Mouse (Mus musculus) kidney, embryonic 14.5 days (tissue): ENCODE measurements at regions not wholly inside any gene's neighbourhood (a gene's known extent, or its start where the extent isn't known, plus 50 kb on each side); places are given as distances from the start of the nearest gene placed in this dataset.

Experiments used
- ATAC-seq: fragments of 200-750 bp; cut with Nextera tagmentation; 2 replicates; pipeline ENCODE4 v1.8.0; 2017; ENCODE audit warnings: moderate number of reproducible peaks, mild to moderate bottlenecking, moderate TSS enrichment, moderate library complexity; ENCODE audit not compliant: low FRiP score, low TSS enrichment
- H3K27ac ChIP-seq: fragments of 300-500 bp; sonication (generic); 2 replicates; pipeline ENCODE4 v1.5.1; 2014; ENCODE audit warnings: low read depth, mild to moderate bottlenecking, low read length, moderate library complexity, mixed read lengths
- H3K27me3 ChIP-seq: fragments of 300-500 bp; sonication (generic); 2 replicates; pipeline ENCODE4 v1.6.1; 2014; ENCODE audit warnings: mild to moderate bottlenecking, low read length; ENCODE audit not compliant: control insufficient read depth, insufficient read depth
- H3K36me3 ChIP-seq: fragments of 300-500 bp; sonication (generic); 2 replicates; pipeline ENCODE4 v1.6.1; 2014; ENCODE audit warnings: low read length, mixed read lengths; ENCODE audit not compliant: control insufficient read depth, insufficient read depth
- H3K4me1 ChIP-seq: fragments of 300-500 bp; sonication (generic); 2 replicates; pipeline ENCODE4 v1.6.1; 2014; ENCODE audit warnings: low read length, mixed read lengths; ENCODE audit not compliant: control insufficient read depth, insufficient read depth
- H3K4me2 ChIP-seq: fragments of 300-500 bp; sonication (generic); replicated peaks from 2 replicates; pipeline ENCODE4 v1.6.1; 2014; ENCODE audit warnings: low read depth, mild to moderate bottlenecking, low read length
- H3K4me3 ChIP-seq: fragments of 300-500 bp; sonication (generic); 2 replicates; pipeline ENCODE4 v1.5.1; 2014; ENCODE audit warnings: mild to moderate bottlenecking, low read length
- H3K9ac ChIP-seq: fragments of 300-500 bp; sonication (generic); 2 replicates; pipeline ENCODE4 v1.6.1; 2014; ENCODE audit warnings: low read depth, mild to moderate bottlenecking, low read length, moderate library complexity
- H3K9me3 ChIP-seq: fragments of 300-500 bp; sonication (generic); 2 replicates; pipeline ENCODE4 v1.6.1; 2016; ENCODE audit warnings: low read length; ENCODE audit not compliant: control insufficient read depth
- WGBS: fragments of 180-500 bp; shearing (Covaris S2); extraction: QIAGEN DNeasy Blood & Tissue Kit; methylation state at CpG from one replicate; pipeline ENCODE4 v1.1.7; 2014; 5-methylcytosine and 5-hydroxymethylcytosine counted together

DNA sequence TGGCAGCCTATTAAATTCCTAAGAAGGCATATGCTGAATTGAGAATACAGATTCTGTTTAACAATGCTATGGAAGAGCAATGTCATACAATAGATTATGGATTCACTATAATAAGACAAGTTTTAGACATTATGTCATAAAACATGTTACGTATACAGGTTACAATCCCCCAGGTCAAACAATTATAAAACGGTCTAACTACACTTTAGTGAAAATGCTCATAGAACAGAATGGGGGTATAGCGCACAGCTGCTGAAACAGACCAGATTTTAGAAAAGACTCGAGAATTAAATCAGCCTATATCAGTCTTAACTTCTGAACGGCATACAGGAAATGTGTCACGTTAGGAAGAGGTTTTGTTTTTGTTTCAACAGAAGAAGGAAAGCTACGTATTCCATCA lies 660.5 kb upstream of the Sel1l start:
- no peak overlapping the region for H3K4me2 ChIP-seq
- no peaks in the 10 kb centered on the region for H3K36me3 ChIP-seq
- no peak overlapping the region for H3K9ac ChIP-seq
- no peak overlapping the region for H3K4me3 ChIP-seq
- 76% methylated on average over 7 of the region's 7 CpGs for WGBS
- H3K27me3 ChIP-seq, result no peaks in the 10 kb centered on the region
- no peak overlapping the region for H3K27ac ChIP-seq
- ATAC-seq, result no peak
- no peaks in the 10 kb centered on the region for H3K9me3 ChIP-seq
- H3K4me1 ChIP-seq, result no peaks in the 10 kb centered on the region

DNA sequence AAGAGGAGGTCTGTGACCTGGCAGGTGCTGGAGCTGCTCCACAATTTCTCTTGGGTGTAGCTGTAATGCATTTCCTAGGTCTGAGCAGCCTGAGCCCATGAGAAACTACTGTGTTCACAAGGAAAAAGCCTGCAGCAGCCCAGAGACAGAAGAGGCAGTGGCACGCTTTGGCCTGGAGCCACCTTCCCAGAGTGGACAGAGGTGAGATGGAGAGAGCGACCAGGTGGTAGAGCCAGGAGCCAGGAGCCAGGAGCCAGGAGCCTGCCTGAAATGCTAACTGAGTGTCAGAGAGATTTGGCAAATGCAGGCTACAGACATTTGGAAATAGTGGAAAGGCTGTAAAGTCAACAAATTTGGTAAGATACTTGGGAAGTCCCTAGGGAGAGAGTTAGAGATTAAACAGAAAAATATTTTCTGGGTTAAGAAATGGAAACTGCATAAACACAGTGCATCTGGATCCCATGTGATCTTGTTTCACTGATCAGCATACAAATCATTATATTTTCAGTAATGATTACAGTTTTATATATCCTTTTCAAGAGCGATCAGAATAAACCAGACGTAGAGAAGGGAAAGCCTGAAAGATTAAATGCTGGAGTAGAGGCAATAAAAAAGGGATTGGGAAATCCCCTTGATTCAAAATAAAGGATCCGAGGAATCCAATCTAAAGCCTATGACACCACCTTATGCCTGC lies 660.0 kb upstream of the Sel1l start:
- 85% methylated on average over 5 of the region's 5 CpGs for WGBS
- Histone ChIP-seq H3K9ac (no peak overlapping the region), H3K27ac (no peak overlapping the region), H3K36me3 (no peaks in the 10 kb centered on the region), H3K9me3 (no peaks in the 10 kb centered on the region), H3K4me3 (no peak overlapping the region), H3K27me3 (no peaks in the 10 kb centered on the region), H3K4me1 (no peaks in the 10 kb centered on the region), H3K4me2 (no peak overlapping the region)
- ATAC-seq, result no peak

DNA sequence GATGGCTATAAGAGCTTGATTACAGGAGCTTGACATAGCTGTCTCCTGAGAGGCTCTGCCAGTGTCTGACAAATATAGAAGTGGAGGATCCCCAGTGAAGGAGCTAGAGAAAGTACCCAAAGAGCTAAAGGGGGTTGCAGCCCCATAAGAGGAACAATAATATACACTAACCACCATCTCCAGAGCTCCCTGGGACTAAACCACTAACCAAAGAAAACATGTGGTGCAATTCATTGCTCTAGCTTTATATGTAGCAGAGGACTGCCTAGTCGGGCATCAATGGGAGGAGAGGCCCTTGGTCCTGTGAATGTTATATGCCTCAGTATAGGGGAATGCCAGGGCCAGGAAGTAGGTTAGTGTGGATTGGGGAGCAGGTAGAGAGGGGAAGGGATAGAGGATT lies 635.0 kb upstream of the Sel1l start:
- no peaks in the 10 kb centered on the region for H3K27me3 ChIP-seq
- H3K4me3 ChIP-seq, result no peak overlapping the region
- H3K9ac ChIP-seq, result no peak overlapping the region
- H3K36me3 ChIP-seq, result no peaks in the 10 kb centered on the region
- H3K4me1 ChIP-seq, result no peaks in the 10 kb centered on the region
- no peak overlapping the region for H3K27ac ChIP-seq
- 85% methylated on average over 1 of the region's 1 CpGs for WGBS
- ATAC-seq, result no peak
- H3K4me2 ChIP-seq, result no peak overlapping the region
- H3K9me3 ChIP-seq, result no peaks in the 10 kb centered on the region

DNA sequence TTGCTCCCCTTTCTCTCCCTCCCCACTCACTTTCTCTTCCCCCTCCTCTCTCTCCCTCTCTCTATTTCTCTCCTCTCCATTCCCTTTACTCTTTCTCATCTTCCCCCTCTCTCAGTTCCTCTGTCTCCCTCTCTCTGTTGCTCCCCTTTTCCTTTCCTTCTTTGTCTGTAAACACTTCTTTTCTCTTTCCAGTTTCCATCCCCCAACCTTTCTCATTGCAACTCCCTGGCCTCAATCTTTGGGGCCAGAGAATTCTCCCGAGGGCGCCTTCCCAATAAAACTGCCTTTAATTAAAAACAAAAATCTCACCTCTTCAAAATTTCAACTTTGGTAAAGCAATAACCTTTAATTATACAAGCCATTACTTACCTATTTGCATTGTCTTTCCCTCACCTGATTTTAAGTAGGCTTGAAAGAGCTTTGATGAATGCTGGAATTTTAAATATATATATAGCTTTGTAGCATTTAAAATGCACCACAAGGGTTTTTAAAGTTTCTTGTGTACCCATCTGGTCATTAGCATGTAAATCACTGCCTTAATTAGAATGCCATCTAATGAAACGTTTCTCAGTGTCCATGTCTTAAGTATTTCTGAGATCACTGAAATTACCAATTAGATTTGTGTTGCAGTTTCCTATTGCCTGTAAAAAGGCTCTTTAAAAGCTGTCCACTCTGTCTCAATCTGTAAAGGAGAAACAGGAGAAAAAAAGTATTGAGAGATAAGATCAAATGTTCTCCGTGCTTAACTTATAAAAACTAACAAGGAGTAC lies 625.5 kb upstream of the Sel1l start:
- Histone ChIP-seq H3K9ac (no peak overlapping the region), H3K4me2 (no peak overlapping the region), H3K27ac (no peak overlapping the region), H3K9me3 (no peaks in the 10 kb centered on the region), H3K36me3 (no peaks in the 10 kb centered on the region), H3K4me3 (no peak overlapping the region), H3K4me1 (no peaks in the 10 kb centered on the region), H3K27me3 (no peaks in the 10 kb centered on the region)
- no peak for ATAC-seq
- WGBS, result 56% methylated on average over 4 of the region's 4 CpGs

DNA sequence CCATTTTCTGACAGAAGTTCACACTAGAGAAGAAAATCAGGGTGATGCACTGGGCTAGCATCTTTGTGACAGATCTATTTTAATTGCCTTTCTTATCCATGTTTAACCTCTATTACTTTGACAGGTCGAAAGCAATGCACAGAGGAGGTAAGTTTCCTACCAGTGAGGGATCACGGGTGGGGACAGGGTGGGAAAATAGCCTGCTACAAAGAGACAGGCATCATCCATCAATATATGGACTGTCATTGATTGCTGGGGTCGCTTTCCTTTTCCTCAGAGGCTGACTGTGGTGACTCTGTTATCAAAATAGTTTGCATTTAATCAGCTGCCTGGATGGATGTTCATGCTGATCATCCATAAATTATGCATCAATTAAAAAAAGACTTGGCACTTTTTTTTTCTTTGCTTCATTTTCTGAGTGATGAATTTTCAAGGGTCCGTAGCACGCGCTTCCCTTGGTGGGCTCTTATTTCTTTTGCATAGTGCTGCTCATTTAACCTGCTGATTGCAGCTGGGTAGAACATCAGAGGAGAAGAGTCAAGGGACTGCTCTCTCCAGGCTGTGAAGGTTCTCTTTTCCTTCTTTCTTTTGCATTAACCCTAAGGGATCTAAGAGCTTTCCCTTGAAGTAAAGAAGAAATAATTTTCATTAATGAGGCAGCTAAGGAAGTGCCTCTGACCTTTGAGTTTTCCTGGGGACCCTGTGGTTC lies 602.3 kb upstream of the Sel1l start:
- no peaks in the 10 kb centered on the region for H3K27me3 ChIP-seq
- WGBS, result 71% methylated on average over 6 of the region's 6 CpGs
- no peak overlapping the region for H3K27ac ChIP-seq
- no peak overlapping the region for H3K9ac ChIP-seq
- H3K4me1 ChIP-seq, result no peaks in the 10 kb centered on the region
- ATAC-seq, result no peak
- H3K4me2 ChIP-seq, result no peak overlapping the region
- no peaks in the 10 kb centered on the region for H3K9me3 ChIP-seq
- H3K4me3 ChIP-seq, result no peak overlapping the region
- no peaks in the 10 kb centered on the region for H3K36me3 ChIP-seq

DNA sequence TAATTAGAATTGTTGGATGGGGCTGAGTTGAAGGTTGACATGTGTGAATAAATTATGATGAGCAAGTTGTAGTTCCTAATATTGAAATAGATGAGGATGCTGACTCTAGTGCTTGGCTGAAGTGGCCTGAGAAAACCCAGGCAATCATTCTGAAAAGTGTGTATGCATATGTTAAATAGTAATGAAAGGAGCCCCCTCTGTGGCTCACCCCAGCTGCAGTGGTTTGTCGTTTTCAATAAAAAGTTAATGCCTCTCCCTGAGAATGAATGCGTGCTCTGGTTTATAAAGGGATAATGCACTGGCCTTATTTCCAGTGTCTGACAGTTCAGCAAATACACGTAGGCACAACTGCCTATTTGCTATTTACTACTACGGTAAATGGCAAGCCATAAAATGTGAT lies 569.5 kb upstream of the Sel1l start:
- no peak for ATAC-seq
- Histone ChIP-seq H3K27ac (no peak overlapping the region), H3K4me1 (no peaks in the 10 kb centered on the region), H3K4me2 (no peak overlapping the region), H3K9ac (no peak overlapping the region), H3K27me3 (no peaks in the 10 kb centered on the region), H3K4me3 (no peak overlapping the region), H3K9me3 (no peaks in the 10 kb centered on the region), H3K36me3 (no peaks in the 10 kb centered on the region)
- WGBS, result 72% methylated on average over 4 of the region's 4 CpGs

DNA sequence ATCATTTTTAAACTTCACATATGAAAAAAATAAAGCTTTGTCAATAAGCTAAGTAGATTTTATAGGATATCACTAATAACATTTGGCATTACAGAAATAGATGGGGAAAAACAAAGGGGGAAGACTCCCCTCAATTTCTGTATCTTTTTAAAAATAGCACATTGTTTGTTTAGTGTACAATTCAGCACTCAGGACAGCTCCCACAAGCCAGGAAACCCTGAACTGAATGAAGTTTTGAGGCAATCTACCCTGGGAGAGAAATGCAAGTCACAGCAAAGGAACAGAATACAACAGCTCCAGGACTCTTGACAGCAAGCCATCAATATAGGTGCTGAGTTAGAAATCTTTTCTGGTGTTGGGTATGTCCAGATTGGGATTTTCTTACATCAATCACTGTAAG lies 556.5 kb upstream of the Sel1l start:
- Histone ChIP-seq H3K9ac (no peak overlapping the region), H3K4me1 (no peaks in the 10 kb centered on the region), H3K9me3 (no peaks in the 10 kb centered on the region), H3K27me3 (no peaks in the 10 kb centered on the region), H3K4me3 (no peak overlapping the region), H3K4me2 (no peak overlapping the region), H3K27ac (no peak overlapping the region), H3K36me3 (no peaks in the 10 kb centered on the region)
- ATAC-seq, result no peak

DNA sequence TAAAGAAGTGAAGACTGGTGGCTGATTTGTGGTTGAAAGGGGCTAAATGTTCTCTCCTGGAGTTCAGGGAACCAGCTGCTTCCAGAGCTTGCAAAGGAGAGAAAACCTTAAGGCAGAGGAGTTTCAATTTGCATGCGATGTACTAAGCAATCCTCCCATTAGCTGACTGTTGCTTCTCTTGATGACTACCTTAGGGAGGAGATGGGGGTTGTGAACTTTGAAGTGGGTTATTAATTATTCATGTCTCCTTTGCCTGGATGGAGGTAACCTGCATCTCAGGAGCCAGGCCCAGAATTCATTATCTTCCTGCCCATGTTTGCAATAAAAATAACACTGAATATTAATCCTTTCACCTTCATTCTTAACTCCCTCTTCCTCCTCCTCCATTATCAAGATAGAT lies 552.0 kb upstream of the Sel1l start:
- WGBS, result 19% methylated on average over 1 of the region's 1 CpGs
- no peaks in the 10 kb centered on the region for H3K9me3 ChIP-seq
- no peak overlapping the region for H3K4me2 ChIP-seq
- no peak for ATAC-seq
- no peak overlapping the region for H3K9ac ChIP-seq
- H3K36me3 ChIP-seq, result no peaks in the 10 kb centered on the region
- H3K27me3 ChIP-seq, result no peaks in the 10 kb centered on the region
- no peak overlapping the region for H3K27ac ChIP-seq
- H3K4me3 ChIP-seq, result no peak overlapping the region
- H3K4me1 ChIP-seq, result no peaks in the 10 kb centered on the region

DNA sequence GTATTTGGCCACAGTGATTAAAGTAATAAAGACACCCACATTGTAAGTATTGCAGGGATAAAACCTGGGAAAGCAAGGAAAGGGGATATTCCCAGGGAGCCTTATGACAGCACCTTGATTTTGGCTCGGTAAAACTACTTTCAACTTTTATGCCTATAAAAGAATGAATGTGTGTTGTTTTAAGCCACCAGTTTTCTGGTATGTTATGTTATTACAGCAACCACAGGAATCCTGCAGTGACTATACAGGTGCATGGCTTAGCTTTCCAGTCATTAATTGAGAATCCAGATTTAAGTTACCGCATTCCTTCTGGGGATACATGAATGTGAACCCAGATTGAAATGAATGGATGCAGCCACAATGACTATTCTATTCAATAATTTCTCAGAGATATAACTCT lies 537.2 kb upstream of the Sel1l start:
- ATAC-seq, result no peak
- Histone ChIP-seq H3K9me3 (no peaks in the 10 kb centered on the region), H3K36me3 (no peaks in the 10 kb centered on the region), H3K27me3 (no peaks in the 10 kb centered on the region), H3K9ac (no peak overlapping the region), H3K4me3 (no peak overlapping the region), H3K4me2 (no peak overlapping the region), H3K4me1 (no peaks in the 10 kb centered on the region), H3K27ac (no peak overlapping the region)
- 82% methylated on average over 2 of the region's 2 CpGs for WGBS
